Mouse (Mus musculus): ENCODE data around the gene Gpr87.

Gene Gpr87

GRCm38 (mm10) chr3:59135911-59136653, 58.8 kb downstream of the Gpr87 start:
- no peak for DNase-seq

- no peak for DNase-seq
Measured at GRCm38 (mm10) chr3:59133189-59133588, 61.7 kb downstream of the Gpr87 start.

- DNase-seq = no peak
Measured at GRCm38 (mm10) chr3:59131966-59132365, 62.9 kb downstream of the Gpr87 start.

GRCm38 (mm10) chr3:59131081-59131480, 63.8 kb downstream of the Gpr87 start:
- no peak for DNase-seq

- DNase-seq = no peak
Measured at GRCm38 (mm10) chr3:59130431-59130830, 64.5 kb downstream of the Gpr87 start.

- DNase-seq = no peak
Measured at GRCm38 (mm10) chr3:59129547-59129946, 65.4 kb downstream of the Gpr87 start.

Measured in kidney, adult 8-10 months (tissue).